Mouse (Mus musculus): ENCODE results near the gene B230219D22Rik. TPM values are rescaled to one million over a fixed set of nuclear protein-coding genes. Genes with fewer than 3 reads are reported as not detected.

Gene B230219D22Rik
- polyA plus RNA-seq (2012; rRNA removed) = 4.9 and 7.5 TPM in 2 replicates

DNA sequence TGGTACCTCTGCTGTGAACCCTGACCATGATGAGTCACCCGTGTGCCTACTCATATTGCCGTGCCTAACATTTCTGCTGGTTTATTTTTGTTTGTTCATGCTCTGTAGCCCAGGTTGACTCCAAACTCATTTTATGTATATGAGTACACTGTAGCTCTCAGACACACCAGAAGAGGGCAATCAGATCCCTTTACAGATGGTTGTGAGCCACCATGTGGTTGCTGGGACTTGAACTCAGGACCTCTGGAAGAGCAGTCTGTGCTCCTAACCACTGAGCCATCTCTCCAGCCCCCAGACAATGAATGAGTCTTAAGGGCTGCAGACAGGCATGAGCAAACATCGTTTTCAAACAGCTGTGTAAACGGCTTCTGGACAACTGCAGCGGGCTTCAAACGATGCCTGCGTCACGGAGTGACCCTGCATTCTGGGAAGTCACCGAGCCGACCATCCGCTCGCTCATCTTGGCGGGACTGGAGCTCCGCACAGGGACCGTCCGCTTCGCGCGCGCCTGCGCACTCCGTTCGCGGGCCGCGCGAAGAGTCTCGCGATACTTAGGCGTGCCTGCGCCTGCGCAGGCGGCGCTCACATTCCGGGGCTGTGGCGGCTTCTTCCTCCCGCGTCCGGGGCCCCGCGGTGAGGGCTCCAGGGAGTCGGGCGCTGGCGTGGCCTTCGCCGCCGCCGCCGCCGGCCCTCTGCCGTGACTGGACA is at the start of gene B230219D22Rik:
Gene B230219D22Rik, plus strand, starts transcription at position 590 of the 708 bp plus-strand sequence.
- H3K36me3 ChIP-seq (ENCODE audit: control insufficient read depth, insufficient read depth, low read length) = no peaks in the 10 kb centered on the region
- H3K4me3 ChIP-seq (ENCODE audit: low read depth, low read length) = peak within 1 kb of the TSS; percentile 99
- TF ChIP-seq POLR2A (IDR thresholded peaks at IDR 0.05; ENCODE audit: low read depth, low read length) (peak; percentile 91), CTCF (IDR thresholded peaks at IDR 0.05; ENCODE audit: extremely low read depth, insufficient read length, insufficient replicate concordance, low read depth, low read length) (no peak)
- H3K4me1 ChIP-seq (ENCODE audit: control insufficient read depth, insufficient read depth, insufficient read length, low read length) = no peaks in the 10 kb centered on the region; the same call in 1 of the 2 replicates
- peak within 1 kb of the TSS; percentile 78 for H3K27ac ChIP-seq (ENCODE audit: insufficient read depth, low read depth, low read length)
- H3K27me3 ChIP-seq (ENCODE audit: control insufficient read depth, insufficient read depth, low read length) = no peaks in the 10 kb centered on the region
- under 1% methylated on average over 51 of the region's 51 CpGs for WGBS

DNA sequence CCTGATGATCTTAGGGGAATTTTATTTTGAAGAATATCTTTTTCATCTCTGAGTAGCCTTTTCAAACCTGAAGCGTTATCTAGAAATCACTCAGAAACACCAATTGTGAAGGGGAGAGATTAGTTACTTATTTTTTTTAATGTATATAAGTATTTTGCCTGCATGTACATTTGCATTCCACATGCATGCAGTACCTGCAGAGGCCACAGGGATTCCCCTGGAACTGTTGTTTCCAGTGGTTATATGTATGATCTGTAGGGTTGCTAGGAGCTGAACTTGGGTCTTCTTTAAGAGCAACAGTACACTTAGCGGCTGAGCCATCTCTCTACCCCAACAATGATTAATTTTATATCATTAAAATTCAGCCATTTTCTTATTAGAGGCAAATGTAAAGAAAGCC is 48.4 kb upstream of the B230219D22Rik start:
- H3K4me1 ChIP-seq (ENCODE audit: control insufficient read depth, insufficient read depth, insufficient read length, low read length) = no peaks in the 10 kb centered on the region
- TF ChIP-seq POLR2A (IDR thresholded peaks at IDR 0.05; ENCODE audit: low read depth, low read length) (no peak), CTCF (IDR thresholded peaks at IDR 0.05; ENCODE audit: extremely low read depth, insufficient read length, insufficient replicate concordance, low read depth, low read length) (no peak)
- no peak overlapping the region for H3K27ac ChIP-seq (ENCODE audit: insufficient read depth, low read depth, low read length)
- H3K36me3 ChIP-seq (ENCODE audit: control insufficient read depth, insufficient read depth, low read length) = peaks cover 57% of the 10 kb centered on the region
- H3K27me3 ChIP-seq (ENCODE audit: control insufficient read depth, insufficient read depth, low read length) = no peaks in the 10 kb centered on the region
- 95% methylated on average over 2 of the region's 2 CpGs for WGBS
- no peak overlapping the region for H3K4me3 ChIP-seq (ENCODE audit: low read depth, low read length)

DNA sequence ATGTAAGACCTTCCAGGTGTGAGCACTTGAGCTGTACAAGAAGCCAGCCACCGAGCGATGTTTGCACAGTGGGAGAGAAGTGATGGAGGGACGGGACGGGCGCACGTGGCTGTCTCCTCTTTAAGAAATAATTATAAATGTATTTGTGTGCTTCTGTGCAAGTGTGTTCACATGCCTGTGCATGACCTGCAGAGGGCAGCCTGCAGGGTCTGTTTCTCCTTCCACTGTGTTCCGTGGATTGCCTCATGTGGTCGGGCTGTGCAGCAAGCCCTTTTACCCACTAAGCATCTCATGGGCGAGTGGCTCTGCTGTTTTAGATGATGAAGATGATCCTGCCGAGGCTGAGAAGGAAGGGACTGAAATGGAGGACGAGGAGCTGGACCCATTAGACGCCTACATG is 42.8 kb upstream of the B230219D22Rik start:
- Histone ChIP-seq H3K27ac (ENCODE audit: insufficient read depth, low read depth, low read length) (no peak overlapping the region), H3K36me3 (ENCODE audit: control insufficient read depth, insufficient read depth, low read length) (peaks cover 88% of the 10 kb centered on the region), H3K27me3 (ENCODE audit: control insufficient read depth, insufficient read depth, low read length) (no peaks in the 10 kb centered on the region), H3K4me3 (ENCODE audit: low read depth, low read length) (no peak overlapping the region), H3K4me1 (ENCODE audit: control insufficient read depth, insufficient read depth, insufficient read length, low read length) (no peaks in the 10 kb centered on the region)
- no peak for TF ChIP-seq POLR2A (IDR thresholded peaks at IDR 0.05; ENCODE audit: low read depth, low read length)
- TF ChIP-seq CTCF (IDR thresholded peaks at IDR 0.05; ENCODE audit: extremely low read depth, insufficient read length, insufficient replicate concordance, low read depth, low read length) = no peak
- WGBS = 90% methylated on average over 12 of the region's 12 CpGs

- 85% methylated on average over 6 of the region's 6 CpGs for WGBS
- TF ChIP-seq CTCF (IDR thresholded peaks at IDR 0.05; ENCODE audit: extremely low read depth, insufficient read length, insufficient replicate concordance, low read depth, low read length) (no peak), POLR2A (IDR thresholded peaks at IDR 0.05; ENCODE audit: low read depth, low read length) (no peak)
- peaks cover 88% of the 10 kb centered on the region for H3K36me3 ChIP-seq (ENCODE audit: control insufficient read depth, insufficient read depth, low read length)
Measured at GRCm38 (mm10) chr13:55650980-55651379, 41.9 kb upstream of the B230219D22Rik start.

GRCm38 (mm10) chr13:55668550-55668949 is 24.4 kb upstream of the B230219D22Rik start:
- Histone ChIP-seq H3K36me3 (ENCODE audit: control insufficient read depth, insufficient read depth, low read length) (peaks cover 72% of the 10 kb centered on the region), H3K4me1 (ENCODE audit: control insufficient read depth, insufficient read depth, insufficient read length, low read length) (no peaks in the 10 kb centered on the region), H3K27me3 (ENCODE audit: control insufficient read depth, insufficient read depth, low read length) (no peaks in the 10 kb centered on the region), H3K4me3 (ENCODE audit: low read depth, low read length) (no peak overlapping the region), H3K27ac (ENCODE audit: insufficient read depth, low read depth, low read length) (no peak overlapping the region)
- TF ChIP-seq CTCF (IDR thresholded peaks at IDR 0.05; ENCODE audit: extremely low read depth, insufficient read length, insufficient replicate concordance, low read depth, low read length) (peak; percentile 62; the same call in 1 of the 2 replicates), POLR2A (IDR thresholded peaks at IDR 0.05; ENCODE audit: low read depth, low read length) (no peak)
- 81% methylated on average over 6 of the region's 6 CpGs for WGBS

More at GRCm38 (mm10) chr13:55650980-55651379, 41.9 kb upstream of the B230219D22Rik start:
- no peak overlapping the region for H3K27ac ChIP-seq (ENCODE audit: insufficient read depth, low read depth, low read length)
- no peak overlapping the region for H3K4me3 ChIP-seq (ENCODE audit: low read depth, low read length)
- H3K4me1 ChIP-seq (ENCODE audit: control insufficient read depth, insufficient read depth, insufficient read length, low read length) = no peaks in the 10 kb centered on the region
- no peaks in the 10 kb centered on the region for H3K27me3 ChIP-seq (ENCODE audit: control insufficient read depth, insufficient read depth, low read length)

GRCm38 (mm10) chr13:55672711-55673110 is 20.2 kb upstream of the B230219D22Rik start:
- 93% methylated on average over 6 of the region's 6 CpGs for WGBS
- H3K27me3 ChIP-seq (ENCODE audit: control insufficient read depth, insufficient read depth, low read length) = no peaks in the 10 kb centered on the region
- TF ChIP-seq CTCF (IDR thresholded peaks at IDR 0.05; ENCODE audit: extremely low read depth, insufficient read length, insufficient replicate concordance, low read depth, low read length) (no peak), POLR2A (IDR thresholded peaks at IDR 0.05; ENCODE audit: low read depth, low read length) (no peak)
- peaks cover 72% of the 10 kb centered on the region for H3K36me3 ChIP-seq (ENCODE audit: control insufficient read depth, insufficient read depth, low read length)
- H3K27ac ChIP-seq (ENCODE audit: insufficient read depth, low read depth, low read length) = no peak overlapping the region
- no peak overlapping the region for H3K4me3 ChIP-seq (ENCODE audit: low read depth, low read length)
- H3K4me1 ChIP-seq (ENCODE audit: control insufficient read depth, insufficient read depth, insufficient read length, low read length) = no peaks in the 10 kb centered on the region

GRCm38 (mm10) chr13:55677364-55677763 is 15.6 kb upstream of the B230219D22Rik start:
- H3K4me1 ChIP-seq (ENCODE audit: control insufficient read depth, insufficient read depth, insufficient read length, low read length) = no peaks in the 10 kb centered on the region
- no peak overlapping the region for H3K27ac ChIP-seq (ENCODE audit: insufficient read depth, low read depth, low read length)
- H3K27me3 ChIP-seq (ENCODE audit: control insufficient read depth, insufficient read depth, low read length) = no peaks in the 10 kb centered on the region
- 55% methylated on average over 8 of the region's 8 CpGs for WGBS
- H3K36me3 ChIP-seq (ENCODE audit: control insufficient read depth, insufficient read depth, low read length) = peaks cover 68% of the 10 kb centered on the region
- TF ChIP-seq POLR2A (IDR thresholded peaks at IDR 0.05; ENCODE audit: low read depth, low read length) (no peak), CTCF (IDR thresholded peaks at IDR 0.05; ENCODE audit: extremely low read depth, insufficient read length, insufficient replicate concordance, low read depth, low read length) (no peak)
- no peak overlapping the region for H3K4me3 ChIP-seq (ENCODE audit: low read depth, low read length)

All from small intestine, adult 2 months (tissue).